Mouse (Mus musculus) heart, postnatal 14 days (tissue): ENCODE data around the gene Gpx8. TPM values are rescaled to one million over a fixed set of nuclear protein-coding genes. Genes with fewer than 3 reads are reported as not detected.
A peak's percentile ranks its signal among the peaks of the same experiment; 100 is the strongest.
"Not testable (repeated sequence)": the region's sequence is repeated elsewhere in the genome, so short reads cannot be mapped to it uniquely, and the experiment has no call there.

Source experiments
- DNase-seq, 2 experiments: peaks; one replicate each; pipeline ENCODE4 v3.0.0; 2021 to 2022
- intact Hi-C: fragments of 180-260 bp; cut with DNase I; formaldehyde crosslinking; loops from one replicate; pipeline ENCODE4 v1.15.1; 2025
- total RNA-seq, 2 experiments: library from RNA; stranded (reverse); gene quantifications; 2 replicates each; pipeline ENCODE4 v1.2.3; 2021

Gpx8 gene
- total RNA-seq, 2 experiments from 2014 or later = 36.1 to 41.0 TPM

- no peak for DNase-seq
- intact Hi-C loops = loop anchor here (5.0 kb wide), 1 partner anchor 45 kb away; the partner anchor contains the start of gene Ccno
These were observed 14.2 kb downstream of the Gpx8 start for GRCm38 (mm10) chr13:113031792-113032571.

GRCm38 (mm10) chr13:113031351-113031750, 14.9 kb downstream of the Gpx8 start:
- no peak for DNase-seq
- intact Hi-C loops = loop anchor here (5.0 kb wide), 1 partner anchor 44 kb away; the partner anchor contains the start of gene Ccno

GRCm38 (mm10) chr13:113023274-113024143, 22.7 kb downstream of the Gpx8 start:
- intact Hi-C loops = no loop called here
- no peak for DNase-seq

- DNase-seq = no peak
- intact Hi-C loops = no loop called here
These were observed 23.7 kb downstream of the Gpx8 start for GRCm38 (mm10) chr13:113022467-113022866.

GRCm38 (mm10) chr13:113021521-113021920, 24.7 kb downstream of the Gpx8 start:
- DNase-seq = no peak
- intact Hi-C loops = no loop called here

- intact Hi-C loops, DNase-seq: not testable (repeated sequence)
These were observed 32.8 kb downstream of the Gpx8 start for GRCm38 (mm10) chr13:113013174-113013953.

GRCm38 (mm10) chr13:113012683-113013082, 33.5 kb downstream of the Gpx8 start:
- intact Hi-C loops = no loop called here
- no peak for DNase-seq

- intact Hi-C loops = no loop called here
- no peak for DNase-seq
These were observed 45.5 kb downstream of the Gpx8 start for GRCm38 (mm10) chr13:113000576-113001318.

GRCm38 (mm10) chr13:113000090-113000489, 46.1 kb downstream of the Gpx8 start:
- intact Hi-C loops = no loop called here
- no peak for DNase-seq

GRCm38 (mm10) chr13:112998427-112999201, 47.6 kb downstream of the Gpx8 start:
- no peak for DNase-seq
- intact Hi-C loops = no loop called here

- intact Hi-C loops = no loop called here
- no peak for DNase-seq
These were observed 48.8 kb downstream of the Gpx8 start for GRCm38 (mm10) chr13:112997369-112997768.

- intact Hi-C loops = no loop called here
These were observed 49.8 kb downstream of the Gpx8 start for GRCm38 (mm10) chr13:112996407-112996806.

GRCm38 (mm10) chr13:112994191-112994590, 52.0 kb downstream of the Gpx8 start:
- DNase-seq = peak; percentile 23 to 52
- intact Hi-C loops = no loop called here

More at GRCm38 (mm10) chr13:112996407-112996806, 49.8 kb downstream of the Gpx8 start:
- no peak for DNase-seq

- DNase-seq = peak in 1 of 2 experiments; percentile 16
- intact Hi-C loops = no loop called here
These were observed 52.6 kb downstream of the Gpx8 start, which contains the start of gene Mcidas for GRCm38 (mm10) chr13:112993531-112994152. Gene Mcidas, plus strand, starts transcription at chr13:112993845.
